Mouse (Mus musculus): ENCODE data around the gene Tac4. TPM values are rescaled to one million over a fixed set of nuclear protein-coding genes. Genes with fewer than 3 reads are reported as not detected.
A peak's percentile ranks its signal among the peaks of the same experiment; 100 is the strongest.

The Tac4 gene
- not detected for total RNA-seq (2021)
- long read RNA-seq, experiment 1, result 0 reads
- long read RNA-seq, experiment 2, result 0 reads

DNA sequence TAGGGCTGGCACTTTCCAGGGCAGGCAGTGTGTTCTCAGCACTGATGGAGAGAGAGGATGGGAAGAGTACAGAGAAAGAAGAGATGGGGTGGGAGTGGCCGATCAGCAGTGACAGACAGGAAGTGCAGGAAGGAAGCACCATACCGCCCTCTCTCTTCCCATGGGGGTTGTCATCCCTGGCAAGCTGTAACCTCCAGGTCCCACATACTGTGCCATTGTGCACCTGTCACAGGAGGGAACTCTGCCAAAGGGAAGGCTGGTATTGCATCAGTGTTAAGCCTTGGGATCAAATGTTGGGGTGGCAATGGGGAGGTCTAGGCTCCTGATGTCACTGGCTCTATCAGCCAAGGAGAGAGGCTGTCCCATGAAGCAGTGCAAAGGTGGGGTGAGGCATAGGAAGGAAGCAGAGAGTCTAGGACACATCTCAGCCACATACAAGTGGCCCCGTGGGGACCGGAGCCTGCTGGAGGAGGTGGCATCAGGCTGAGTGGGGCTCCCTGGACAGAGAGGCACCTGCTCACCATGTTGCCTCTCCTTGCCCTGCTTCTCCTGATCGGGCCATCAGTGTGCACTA, at the start of gene Tac4:
Tac4 (plus strand) TSS at position 352 of the 574 bp plus-strand sequence.
- H3K4me3 ChIP-seq, result no peak within 1 kb of the TSS
- no peak within 1 kb of the TSS for H3K27ac ChIP-seq
- 0 out of 2 replicates have a peak, but pooled peaks have one; percentile 10 for TF ChIP-seq CTCF (conservative IDR thresholded peaks at IDR 0.05)
- no peak for DNase-seq (ENCODE audit: low spot score in 2 of 2)

DNA sequence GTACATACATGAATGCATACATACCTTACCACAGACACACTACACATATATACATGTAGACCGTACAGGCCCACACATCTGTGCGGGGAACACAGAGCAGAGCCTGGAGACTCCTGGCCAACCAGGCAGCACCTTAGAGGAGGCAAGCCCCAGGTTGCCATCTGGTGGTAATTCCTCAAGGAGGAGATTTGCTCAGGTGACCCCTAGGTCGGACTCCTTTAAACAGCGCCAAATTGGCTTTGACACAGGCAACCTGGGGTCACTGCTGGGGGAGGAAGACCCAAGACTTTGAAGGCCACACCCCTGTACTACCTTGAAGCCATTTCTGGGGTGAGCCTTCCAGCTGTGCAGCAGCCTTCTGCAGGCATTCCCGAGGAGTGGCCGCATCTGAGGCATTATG, 47.7 kb upstream of the Tac4 start:
- no peak overlapping the region for H3K27ac ChIP-seq
- DNase-seq (ENCODE audit: low spot score in 2 of 2), result no peak
- TF ChIP-seq CTCF (conservative IDR thresholded peaks at IDR 0.05), result 0 out of 2 replicates have a peak, but pooled peaks have one; percentile 5
- no peak overlapping the region for H3K4me3 ChIP-seq

DNA sequence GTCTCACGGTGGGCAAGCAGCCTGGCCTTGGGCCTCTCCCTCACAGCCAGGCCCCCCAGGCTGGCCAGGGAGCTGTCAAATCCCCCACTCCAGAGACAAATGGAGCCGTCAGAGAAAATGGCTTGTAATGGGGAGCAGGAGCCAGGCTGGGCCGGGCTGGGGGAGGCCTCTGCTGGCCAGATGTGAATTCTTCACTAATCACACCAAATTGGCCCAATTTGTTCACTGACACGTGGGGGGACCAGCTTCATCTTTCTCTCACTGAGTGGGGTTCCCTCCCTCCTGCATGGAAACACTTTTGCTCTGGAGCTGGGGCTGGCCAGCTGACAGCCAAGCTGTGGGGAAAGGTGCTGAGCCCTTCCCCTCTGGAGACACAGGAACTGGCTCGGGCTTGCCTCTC, 47.0 kb upstream of the Tac4 start:
- DNase-seq (ENCODE audit: low spot score in 2 of 2), result no peak
- no peak overlapping the region for H3K27ac ChIP-seq
- TF ChIP-seq CTCF (conservative IDR thresholded peaks at IDR 0.05), result no peak
- H3K4me3 ChIP-seq, result no peak overlapping the region

DNA sequence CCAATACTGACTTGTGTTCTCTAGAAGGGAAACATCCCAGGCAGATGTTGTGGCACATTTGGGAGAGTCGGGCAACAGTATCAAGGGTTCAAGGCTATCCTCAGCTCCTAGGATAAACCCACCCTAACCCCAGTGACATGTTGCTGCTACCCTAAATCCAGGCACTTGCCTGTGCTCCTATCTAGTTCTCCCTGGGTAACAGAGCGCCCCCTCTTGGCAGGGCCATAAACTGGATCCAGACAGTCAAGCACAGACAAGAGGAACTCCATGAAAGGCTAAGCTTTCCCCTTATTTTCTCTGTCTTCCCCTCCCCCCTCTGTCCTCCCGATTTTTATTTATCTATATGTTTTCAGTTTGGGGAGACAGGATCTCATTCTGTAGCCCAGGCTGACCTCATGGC, 45.1 kb upstream of the Tac4 start:
- H3K4me3 ChIP-seq, result no peak overlapping the region
- no peak for DNase-seq (ENCODE audit: low spot score in 2 of 2)
- TF ChIP-seq CTCF (conservative IDR thresholded peaks at IDR 0.05), result peak; percentile 38
- no peak overlapping the region for H3K27ac ChIP-seq

DNA sequence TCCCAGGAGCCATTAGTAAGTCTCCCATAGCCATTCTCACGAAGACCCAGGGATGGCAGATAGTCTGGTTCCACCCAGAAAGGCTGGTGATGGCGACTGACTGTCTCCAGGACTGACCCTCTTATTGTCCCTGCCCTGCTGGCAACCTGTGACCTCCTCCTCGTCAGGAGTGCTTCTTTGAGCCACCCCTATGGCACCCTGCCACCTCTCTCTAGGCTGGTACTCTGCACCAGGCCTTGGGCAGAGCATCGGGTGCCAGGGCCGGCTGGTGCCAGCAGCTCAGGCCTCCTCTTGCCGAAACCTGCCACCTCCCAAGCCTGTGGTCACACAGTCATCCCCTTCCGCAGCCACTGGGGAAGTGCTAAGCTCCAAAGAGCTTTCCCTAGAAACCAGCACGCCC, 42.2 kb upstream of the Tac4 start:
- Histone ChIP-seq H3K4me3 (no peak overlapping the region), H3K27ac (no peak overlapping the region)
- TF ChIP-seq CTCF (conservative IDR thresholded peaks at IDR 0.05), result no peak
- no peak for DNase-seq (ENCODE audit: low spot score in 2 of 2)

DNA sequence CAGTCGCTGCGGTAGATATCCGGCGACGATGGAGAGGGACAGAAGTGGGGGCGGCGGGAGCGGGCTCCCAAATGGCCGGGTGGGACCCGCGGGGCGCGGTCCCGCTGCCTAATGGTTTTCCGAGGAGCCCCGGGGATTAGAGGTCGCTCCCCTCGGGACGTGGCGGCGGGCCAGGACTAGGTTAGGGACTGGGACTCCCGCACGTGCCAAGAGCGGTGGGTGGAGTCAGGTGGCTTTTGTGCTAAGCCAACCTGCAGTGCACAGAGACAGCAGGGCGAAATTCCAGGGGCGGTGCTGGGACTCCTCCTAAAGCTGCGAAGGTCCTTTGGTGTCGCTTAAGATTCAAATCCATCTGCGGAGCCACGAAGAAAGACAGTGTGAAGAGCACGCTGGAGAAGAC, 37.9 kb upstream of the Tac4 start:
- H3K4me3 ChIP-seq, result peak overlapping the region; percentile 8; the same call in 1 of the 2 replicates
- no peak overlapping the region for H3K27ac ChIP-seq
- DNase-seq (ENCODE audit: low spot score in 2 of 2), result no peak
- TF ChIP-seq CTCF (conservative IDR thresholded peaks at IDR 0.05), result no peak

DNA sequence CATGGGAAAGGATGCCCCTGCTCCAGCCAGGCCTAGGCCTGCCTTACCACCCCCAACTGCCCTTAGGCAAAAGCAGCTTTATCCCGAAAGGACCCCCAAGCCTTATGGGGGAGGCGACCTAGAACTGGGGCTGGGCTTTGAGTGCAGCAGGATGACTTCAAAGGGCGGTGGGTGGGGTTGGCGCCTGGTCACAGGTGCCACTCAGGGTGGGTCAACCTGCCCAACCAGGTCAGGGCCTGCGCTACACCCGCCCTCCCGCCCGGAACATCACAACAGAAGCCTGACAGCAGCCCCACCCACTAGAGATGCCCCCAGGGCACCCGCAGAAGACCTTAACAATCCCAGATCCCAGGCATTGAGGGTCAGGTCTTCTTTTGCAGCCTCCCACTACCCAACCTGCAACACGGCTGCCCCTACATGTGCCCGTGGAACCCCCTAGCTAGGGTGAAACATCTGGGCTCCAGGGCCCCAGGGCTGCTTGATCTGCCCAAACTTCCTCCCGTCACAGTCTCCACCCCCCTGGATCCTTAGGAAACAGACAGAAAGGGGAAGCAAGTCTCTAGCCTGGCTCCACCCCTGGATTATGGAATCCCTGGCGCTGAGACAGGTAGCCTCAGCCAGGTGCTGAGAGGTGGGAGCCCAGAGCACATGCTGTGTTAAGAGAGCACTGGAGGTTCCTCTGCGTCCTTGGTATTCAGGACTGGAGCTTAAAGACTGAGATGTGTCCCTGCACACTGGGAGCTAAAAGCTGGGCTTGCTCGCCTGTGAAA, 37.0 kb upstream of the Tac4 start:
- H3K27ac ChIP-seq, result no peak overlapping the region
- no peak for TF ChIP-seq CTCF (conservative IDR thresholded peaks at IDR 0.05)
- no peak overlapping the region for H3K4me3 ChIP-seq
- DNase-seq (ENCODE audit: low spot score in 2 of 2), result no peak

DNA sequence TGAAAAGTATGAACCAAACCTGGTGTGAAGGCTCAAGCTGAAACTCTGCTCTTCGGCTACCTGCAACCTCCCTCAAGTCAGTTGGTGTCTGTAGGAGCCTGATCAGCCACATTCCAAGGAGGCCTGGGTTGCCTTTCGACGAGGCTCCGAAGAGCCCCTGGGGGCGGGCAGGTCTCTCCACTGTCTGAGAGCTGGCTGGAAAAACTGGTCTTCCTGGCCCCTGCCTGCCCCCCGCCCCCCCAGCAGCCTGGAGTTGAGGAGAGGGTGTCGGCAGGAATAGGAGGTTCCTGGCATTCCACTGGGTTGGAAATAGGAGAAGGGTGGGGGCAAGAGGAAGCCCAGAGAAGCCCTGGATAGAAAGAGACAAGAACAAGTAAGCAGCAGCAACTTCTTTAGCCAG, 35.9 kb upstream of the Tac4 start:
- no peak overlapping the region for H3K27ac ChIP-seq
- no peak overlapping the region for H3K4me3 ChIP-seq
- TF ChIP-seq CTCF (conservative IDR thresholded peaks at IDR 0.05), result no peak
- DNase-seq (ENCODE audit: low spot score in 2 of 2), result no peak

DNA sequence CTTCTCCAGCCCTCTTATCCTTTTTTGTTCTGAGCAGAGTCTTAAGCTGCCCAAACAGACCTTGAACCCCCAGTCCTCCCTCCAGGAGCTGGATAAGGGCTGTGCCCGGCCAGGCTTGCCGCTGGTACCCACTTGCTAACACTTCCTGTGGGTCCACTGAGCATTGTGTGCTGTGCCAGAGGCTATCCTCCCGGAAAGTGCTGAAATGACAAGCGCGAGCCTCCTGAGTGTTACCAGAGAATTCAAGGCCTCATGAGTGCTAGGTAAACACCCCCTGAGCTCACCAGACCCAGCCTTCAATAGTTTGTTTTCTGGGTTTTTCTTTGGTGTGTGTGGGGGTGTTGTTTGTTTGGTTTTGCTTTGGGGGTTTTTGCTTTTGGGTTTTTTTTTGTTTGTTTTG, 33.9 kb upstream of the Tac4 start:
- no peak overlapping the region for H3K4me3 ChIP-seq
- H3K27ac ChIP-seq, result no peak overlapping the region
- no peak for TF ChIP-seq CTCF (conservative IDR thresholded peaks at IDR 0.05)
- no peak for DNase-seq (ENCODE audit: low spot score in 2 of 2)

DNA sequence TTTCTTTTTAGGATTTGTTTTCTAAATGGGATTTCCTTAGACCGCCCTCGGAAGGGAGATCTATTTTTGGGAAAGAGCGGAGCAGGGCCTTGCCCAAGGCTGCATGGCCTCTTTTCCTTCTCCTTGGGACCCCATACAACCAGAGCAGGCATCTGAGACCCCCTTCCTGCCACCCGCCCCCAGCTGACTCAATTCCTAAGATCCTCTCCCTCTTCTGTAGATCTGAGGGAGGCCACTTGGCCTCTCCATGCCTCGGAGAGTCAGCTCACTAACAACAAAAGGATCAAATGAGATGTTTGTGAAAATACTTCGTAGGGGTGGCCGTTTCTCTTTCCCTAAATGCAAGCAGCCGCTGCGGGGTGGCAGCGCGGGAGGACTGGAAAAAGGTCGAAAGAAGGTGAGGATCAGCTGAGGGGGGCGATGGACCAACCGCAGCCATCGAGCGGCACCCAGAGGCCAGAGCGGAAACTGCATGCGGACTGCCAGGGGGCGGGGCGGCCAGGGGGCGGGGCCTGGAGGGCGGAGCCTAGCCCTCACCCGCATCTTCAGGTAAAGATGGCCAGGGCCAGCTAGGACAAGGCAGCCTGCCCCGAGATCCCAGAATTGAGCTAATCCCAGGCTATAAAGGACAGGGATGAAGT, 29.5 kb upstream of the Tac4 start:
- no peak overlapping the region for H3K27ac ChIP-seq
- no peak overlapping the region for H3K4me3 ChIP-seq
- TF ChIP-seq CTCF (conservative IDR thresholded peaks at IDR 0.05), result peak; percentile 89
- DNase-seq (ENCODE audit: low spot score in 2 of 2), result peak; percentile 22 to 78

DNA sequence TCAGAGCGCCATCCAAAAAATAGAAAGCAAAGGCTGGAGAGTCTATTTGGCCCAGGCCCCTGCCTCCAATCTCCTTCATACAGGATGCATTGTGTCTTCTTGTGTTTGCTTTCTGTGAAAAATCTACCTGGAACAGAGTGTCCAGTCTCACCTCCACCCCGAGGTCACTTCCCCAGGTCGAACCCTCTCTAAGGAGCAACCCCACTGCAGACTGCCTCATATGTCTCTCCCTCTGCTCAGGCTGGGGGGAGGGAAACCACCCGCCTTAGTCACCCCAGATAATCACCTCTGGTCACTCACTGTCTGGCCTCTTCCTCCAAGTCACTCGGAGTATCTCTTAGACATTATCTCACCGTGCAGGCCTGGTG, 29.0 kb upstream of the Tac4 start:
- TF ChIP-seq CTCF (conservative IDR thresholded peaks at IDR 0.05), result no peak
- no peak overlapping the region for H3K4me3 ChIP-seq

DNA sequence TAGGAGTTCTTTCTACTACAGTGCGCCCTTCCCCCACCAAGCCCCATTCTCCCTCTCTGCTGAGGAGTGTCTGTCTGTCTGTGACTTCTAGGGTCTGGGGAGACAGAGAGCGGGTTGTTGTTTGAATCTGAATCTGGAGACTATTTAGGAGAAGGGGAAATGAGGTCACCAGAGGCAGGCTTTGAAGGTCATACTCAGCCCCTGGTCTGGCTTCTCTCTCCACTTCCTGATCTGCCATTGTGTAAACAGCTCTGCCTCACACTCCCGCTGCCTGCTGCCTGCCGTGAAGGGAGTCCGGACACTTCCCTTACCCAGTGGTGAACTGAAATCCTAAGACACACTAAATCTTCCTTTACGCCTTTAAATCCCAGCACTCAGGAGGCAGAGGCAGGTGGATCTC, 22.9 kb upstream of the Tac4 start:
- Histone ChIP-seq H3K27ac (no peak overlapping the region), H3K4me3 (no peak overlapping the region)
- DNase-seq (ENCODE audit: low spot score in 2 of 2), result no peak
- TF ChIP-seq CTCF (conservative IDR thresholded peaks at IDR 0.05), result no peak

More for the DNA sequence above, 29.0 kb upstream of the Tac4 start:
- no peak for DNase-seq (ENCODE audit: low spot score in 2 of 2)
- H3K27ac ChIP-seq, result no peak overlapping the region

DNA sequence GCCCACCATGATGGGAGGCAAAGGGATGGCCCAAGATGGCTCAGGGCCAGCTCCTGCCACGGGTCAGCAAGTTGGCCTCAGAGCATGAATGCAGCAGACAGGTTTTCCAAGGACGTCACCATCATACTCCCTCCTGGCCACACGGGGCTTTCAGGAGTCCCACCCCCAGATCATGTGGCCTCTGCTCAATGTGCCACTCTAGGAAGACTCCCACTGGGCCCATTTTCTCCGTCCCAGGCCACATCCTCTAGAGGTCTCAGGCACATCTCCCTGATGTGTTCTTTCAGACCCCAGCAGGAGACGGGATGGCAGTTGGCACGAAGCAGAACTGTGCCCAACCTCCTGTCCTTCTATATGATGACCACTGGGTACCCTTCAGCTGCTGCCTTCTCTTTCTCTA, 18.7 kb upstream of the Tac4 start:
- H3K4me3 ChIP-seq, result no peak overlapping the region
- no peak overlapping the region for H3K27ac ChIP-seq
- no peak for TF ChIP-seq CTCF (conservative IDR thresholded peaks at IDR 0.05)
- DNase-seq (ENCODE audit: low spot score in 2 of 2), result no peak
